Mouse (Mus musculus) MEL (cell line): ENCODE measurements around the gene Chrne. TPM values are rescaled to one million over a fixed set of nuclear protein-coding genes. Genes with fewer than 3 reads are reported as not detected.

Experiments
- DNase-seq: peaks from one replicate; pipeline ENCODE4 v3.0.0; 2011; ENCODE audit warnings: low read depth, low spot score
- H3K27ac ChIP-seq: 2 replicates; pipeline ENCODE4 v1.5.1; 2012; ENCODE audit warnings: low read depth, mild to moderate bottlenecking, control low read depth, low read length, moderate library complexity; ENCODE audit not compliant: control insufficient read depth
- H3K27me3 ChIP-seq, 2 experiments: fragments of 150-350 bp in 1 of 2; sonication (generic) in 1 of 2; 2 replicates each; pipeline ENCODE4 v1.6.1; 2012; ENCODE audit warnings: low read length in 2 of 2, mild to moderate bottlenecking in 2 of 2, improper control_type of control experiment in 1 of 2, moderate library complexity in 1 of 2; ENCODE audit not compliant: insufficient read depth in 2 of 2, control insufficient read depth in 1 of 2
- H3K36me3 ChIP-seq, 2 experiments: 2 replicates each; pipeline ENCODE4 v1.6.1; 2012 to 2014; ENCODE audit warnings: low read length in 2 of 2, improper control_type of control experiment in 1 of 2, inconsistent platforms in 1 of 2, mild to moderate bottlenecking in 1 of 2; ENCODE audit not compliant: insufficient read depth in 2 of 2, control insufficient read depth in 1 of 2
- H3K4me1 ChIP-seq, 2 experiments: fragments of 150-350 bp in 1 of 2; sonication (generic) in 1 of 2; 2 replicates each; pipeline ENCODE4 v1.6.1; 2012; ENCODE audit warnings: low read length in 2 of 2, improper control_type of control experiment in 1 of 2, mild to moderate bottlenecking in 1 of 2; ENCODE audit not compliant: insufficient read depth in 2 of 2, control insufficient read depth in 1 of 2
- H3K4me3 ChIP-seq, 2 experiments: fragments of 150-350 bp in 1 of 2; sonication (generic) in 1 of 2; 2 replicates each; pipeline ENCODE4 v1.5.1; 2012; ENCODE audit warnings: low read depth in 2 of 2, low read length in 2 of 2, mild to moderate bottlenecking in 2 of 2, moderate library complexity in 2 of 2, control low read depth in 1 of 2, improper control_type of control experiment in 1 of 2; ENCODE audit not compliant: control insufficient read depth in 1 of 2, insufficient read depth in 1 of 2
- H3K79me2 ChIP-seq: 2 replicates; pipeline ENCODE4 v1.6.1; 2012; ENCODE audit warnings: mild to moderate bottlenecking, low read length, moderate library complexity; ENCODE audit not compliant: control insufficient read depth, poor library complexity, insufficient read depth
- H3K9ac ChIP-seq: 2 replicates; pipeline ENCODE4 v1.6.1; 2012; ENCODE audit warnings: low read depth, mild to moderate bottlenecking, control low read depth, low read length, moderate library complexity; ENCODE audit not compliant: control insufficient read depth, poor library complexity, severe bottlenecking
- H3K9me3 ChIP-seq: fragments of 150-350 bp; sonication (generic); replicated peaks from 2 replicates; pipeline ENCODE4 v1.6.1; 2012; ENCODE audit warnings: mild to moderate bottlenecking, low read length, improper control_type of control experiment, moderate library complexity; ENCODE audit not compliant: insufficient read depth
- BHLHE40 ChIP-seq: IDR thresholded peaks from 2 replicates; pipeline ENCODE4 v1.6.1; 2012; ENCODE audit warnings: low read depth, mild to moderate bottlenecking, inconsistent platforms, low read length, improper control_type of control experiment, borderline replicate concordance
- CHD1 ChIP-seq: IDR thresholded peaks from 2 replicates; pipeline ENCODE4 v1.6.1; 2012; ENCODE audit warnings: low read depth, mild to moderate bottlenecking, inconsistent platforms, low read length, improper control_type of control experiment
- ELF1 ChIP-seq: IDR thresholded peaks from 2 replicates; pipeline ENCODE4 v1.6.1; 2014; ENCODE audit warnings: low read depth, mild to moderate bottlenecking, inconsistent platforms, low read length, improper control_type of control experiment, moderate library complexity
- EP300 ChIP-seq, 2 experiments: IDR thresholded peaks; 2 replicates each; pipeline ENCODE4 v1.6.1; 2011; ENCODE audit warnings: improper control_type of control experiment in 2 of 2, low read length in 2 of 2, low read depth in 1 of 2, mild to moderate bottlenecking in 1 of 2
- JUND ChIP-seq: IDR thresholded peaks from 2 replicates; pipeline ENCODE4 v1.6.1; 2011; ENCODE audit warnings: low read depth, mild to moderate bottlenecking, improper control_type of control experiment, low read length
- KAT2A ChIP-seq: conservative IDR thresholded peaks from 2 replicates; pipeline ENCODE4 v1.6.1; 2012; ENCODE audit warnings: low read depth, low read length, improper control_type of control experiment, inconsistent platforms
- MAFK ChIP-seq: IDR thresholded peaks from 2 replicates; pipeline ENCODE4 v1.6.1; 2011; ENCODE audit warnings: low read depth, mild to moderate bottlenecking, low read length, improper control_type of control experiment, borderline replicate concordance
- MAX ChIP-seq: IDR thresholded peaks from 2 replicates; pipeline ENCODE4 v1.6.1; 2011; ENCODE audit warnings: low read length, improper control_type of control experiment
- MXI1 ChIP-seq: IDR thresholded peaks from 2 replicates; pipeline ENCODE4 v1.6.1; 2011; ENCODE audit warnings: mild to moderate bottlenecking, low read depth, low read length, improper control_type of control experiment
- NELFE ChIP-seq: IDR thresholded peaks from 2 replicates; pipeline ENCODE4 v1.6.1; 2011; ENCODE audit warnings: low read depth, low read length, improper control_type of control experiment
- POLR2A ChIP-seq, 2 experiments: IDR thresholded peaks; 2 replicates each; pipeline ENCODE4 v1.6.1; 2011 to 2012; ENCODE audit warnings: low read length in 2 of 2, mild to moderate bottlenecking in 2 of 2, control low read depth in 1 of 2, improper control_type of control experiment in 1 of 2, low read depth in 1 of 2, moderate library complexity in 1 of 2; ENCODE audit not compliant: control insufficient read depth in 1 of 2, insufficient read depth in 1 of 2, poor library complexity in 1 of 2
- POLR2AphosphoS2 ChIP-seq: IDR thresholded peaks from 2 replicates; pipeline ENCODE4 v1.6.1; 2011; ENCODE audit warnings: low read length, improper control_type of control experiment
- POLR2AphosphoS5 ChIP-seq: IDR thresholded peaks from 2 replicates; pipeline ENCODE4 v1.6.1; 2012; ENCODE audit warnings: low read depth, borderline replicate concordance, mild to moderate bottlenecking, inconsistent platforms, low read length, moderate library complexity, mixed read lengths
- TAL1 ChIP-seq: IDR thresholded peaks from 2 replicates; pipeline ENCODE4 v1.6.1; 2012; ENCODE audit warnings: mild to moderate bottlenecking, inconsistent platforms, low read length, moderate library complexity, mixed read lengths
- TCF12 ChIP-seq: IDR thresholded peaks from 2 replicates; pipeline ENCODE4 v1.6.1; 2014; ENCODE audit warnings: low read depth, mild to moderate bottlenecking, inconsistent platforms, low read length, improper control_type of control experiment, moderate library complexity
- USF2 ChIP-seq, 2 experiments: IDR thresholded peaks; 2 replicates each; pipeline ENCODE4 v1.6.1; 2011 to 2012; ENCODE audit warnings: improper control_type of control experiment in 2 of 2, low read length in 2 of 2, borderline replicate concordance in 1 of 2, inconsistent platforms in 1 of 2, low read depth in 1 of 2, mild to moderate bottlenecking in 1 of 2; ENCODE audit not compliant: insufficient read depth in 1 of 2
- ZC3H11A ChIP-seq: IDR thresholded peaks from 2 replicates; pipeline ENCODE4 v1.6.1; 2012; ENCODE audit warnings: low read depth, mild to moderate bottlenecking, inconsistent platforms, low read length, improper control_type of control experiment
- ZNF384 ChIP-seq: IDR thresholded peaks from 2 replicates; pipeline ENCODE4 v1.6.1; 2012; ENCODE audit warnings: low read depth, mild to moderate bottlenecking, inconsistent platforms, low read length, improper control_type of control experiment
- polyA plus RNA-seq, 2 experiments: library from polyadenylated mRNA; stranded (reverse) in 1 of 2; unstranded in 1 of 2; fragments of >175 nt in 1 of 2; fragments of >200 nt in 1 of 2; gene quantifications; 2 replicates each; pipeline versions ENCODE4 v1.2.1 to v1.2.4; 2012; ENCODE audit warnings: low replicate concordance in 2 of 2, low read depth in 1 of 2; ENCODE audit not compliant: insufficient read length in 2 of 2, insufficient read depth in 1 of 2, missing spikeins in 1 of 2
- total RNA-seq: library from RNA; depleted of rRNA; stranded (reverse); fragments of 300-350 nt; gene quantifications from 2 replicates; pipeline ENCODE4 v1.2.3, GENCODE M21; 2012

Gene Chrne
- total and polyA plus RNA-seq, 3 experiments = 0.33 to 0.54 TPM; not detected in 1

GRCm38 (mm10) chr11:70596094-70596493 lies 22.9 kb downstream of the Chrne start:
- Histone ChIP-seq H3K9me3 (no peaks in the 10 kb centered on the region), H3K9ac (no peak overlapping the region), H3K79me2 (peaks cover 4% of the 10 kb centered on the region), H3K27ac (peak overlapping the region; percentile 73; the same call in 1 of the 2 replicates), H3K27me3 (no peaks in the 10 kb centered on the region), H3K36me3 (peaks cover 5 to 20% of the 10 kb centered on the region in 2 experiments), H3K4me1 (peaks cover 15 to 30% of the 10 kb centered on the region in 2 experiments), H3K4me3 (no peak overlapping the region)
- TF ChIP-seq EP300 (IDR thresholded peaks at IDR 0.05; ENCODE audit: low read depth in 1 of 2, low read length in 2 of 2) (no peak), ZC3H11A (no peak), POLR2AphosphoS5 (no peak), MAFK (no peak), ELF1 (no peak), KAT2A (no peak), MXI1 (no peak), JUND (no peak), TAL1 (no peak), BHLHE40 (no peak), ZNF384 (no peak), NELFE (no peak), USF2 (IDR thresholded peaks at IDR 0.05; ENCODE audit: borderline replicate concordance in 1 of 2, insufficient read depth in 1 of 2, low read depth in 1 of 2, low read length in 2 of 2) (no peak), POLR2A (IDR thresholded peaks at IDR 0.05; ENCODE audit: control insufficient read depth in 1 of 2, insufficient read depth in 1 of 2, low read depth in 1 of 2, low read length in 2 of 2, poor library complexity in 1 of 2) (no peak), POLR2AphosphoS2 (no peak)
- TF ChIP-seq, all 39 proteins: peak for 0
- DNase-seq = no peak

- no peak overlapping the region; the same call in 1 of the 2 replicates for H3K27ac ChIP-seq
- peaks cover 5 to 20% of the 10 kb centered on the region in 2 experiments for H3K36me3 ChIP-seq
- no peak overlapping the region for H3K9ac ChIP-seq
- TF ChIP-seq CHD1 (no peak), MAFK (no peak), MAX (0 out of 2 replicates have a peak, but pooled peaks have one; percentile 1), NELFE (no peak), TCF12 (no peak)
- H3K79me2 ChIP-seq = peaks cover 4% of the 10 kb centered on the region
- H3K27me3 ChIP-seq = no peaks in the 10 kb centered on the region
- H3K4me3 ChIP-seq = no peak overlapping the region
- H3K9me3 ChIP-seq = no peaks in the 10 kb centered on the region
- peak; percentile 34 for DNase-seq
- peaks cover 15 to 30% of the 10 kb centered on the region in 2 experiments for H3K4me1 ChIP-seq
Measured at GRCm38 (mm10) chr11:70595638-70596037, 23.4 kb downstream of the Chrne start.
